Mouse (Mus musculus) ovary, adult 18-20 months (tissue): Measurements from ENCODE around the gene Cyp2t4.
A peak's percentile ranks its signal among the peaks of the same experiment; 100 is the strongest.

Experiments used
- DNase-seq: peaks from one replicate; pipeline ENCODE4 v3.0.0; 2022; ENCODE audit warnings: low spot score, mixed read lengths

Cyp2t4 gene

DNA sequence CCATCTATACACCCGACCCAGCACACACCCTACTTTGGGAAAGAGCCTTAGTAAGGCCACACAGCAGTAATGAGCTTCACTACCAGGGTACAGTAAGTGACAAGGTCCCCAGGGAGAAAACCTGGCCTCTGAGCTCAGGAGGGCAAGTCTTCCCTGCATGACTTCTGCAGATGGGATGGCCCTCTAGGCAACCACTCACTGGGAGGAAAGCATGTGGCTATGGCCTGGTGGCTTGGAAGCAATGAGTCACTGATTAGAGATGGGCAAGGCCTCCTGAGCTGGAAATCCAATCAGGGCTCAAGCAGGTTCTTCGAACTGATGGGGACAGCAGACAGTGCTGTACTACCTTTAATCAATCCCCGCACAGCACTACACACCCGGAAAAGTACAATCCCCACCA is 8.2 kb downstream of the Cyp2t4 start:
- no peak for DNase-seq

DNA sequence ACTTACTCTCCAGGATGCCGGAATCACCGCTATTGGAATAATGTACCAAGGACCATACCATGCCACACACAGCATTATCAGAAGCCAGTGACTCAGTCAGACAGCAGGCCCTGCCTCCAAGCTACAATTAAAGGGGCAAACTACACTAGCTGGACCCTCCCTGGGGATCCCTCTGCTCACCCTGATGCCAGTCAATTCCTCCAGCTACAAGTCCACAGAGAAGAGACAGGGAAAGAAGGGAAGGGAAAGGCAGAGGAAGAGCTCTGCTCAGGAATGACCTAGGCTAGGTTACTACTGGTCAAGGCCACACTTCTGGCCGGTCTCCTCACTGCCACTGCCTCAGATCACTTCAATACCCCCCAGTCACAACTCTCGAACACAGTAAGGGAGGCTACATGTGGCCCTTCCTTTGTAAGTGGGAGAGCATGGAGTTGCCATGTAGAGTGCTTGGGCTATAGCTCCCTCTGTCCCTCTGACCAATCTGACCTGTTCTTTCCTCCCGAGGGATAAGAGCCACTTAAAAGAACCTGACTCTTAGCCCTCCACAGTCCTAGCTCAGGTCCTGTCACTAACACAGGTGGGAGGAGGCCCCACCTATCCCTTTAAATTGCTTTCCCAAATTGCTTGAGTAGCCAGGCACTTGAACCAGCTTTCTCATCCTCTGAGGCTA is 9.4 kb downstream of the Cyp2t4 start:
- no peak for DNase-seq

DNA sequence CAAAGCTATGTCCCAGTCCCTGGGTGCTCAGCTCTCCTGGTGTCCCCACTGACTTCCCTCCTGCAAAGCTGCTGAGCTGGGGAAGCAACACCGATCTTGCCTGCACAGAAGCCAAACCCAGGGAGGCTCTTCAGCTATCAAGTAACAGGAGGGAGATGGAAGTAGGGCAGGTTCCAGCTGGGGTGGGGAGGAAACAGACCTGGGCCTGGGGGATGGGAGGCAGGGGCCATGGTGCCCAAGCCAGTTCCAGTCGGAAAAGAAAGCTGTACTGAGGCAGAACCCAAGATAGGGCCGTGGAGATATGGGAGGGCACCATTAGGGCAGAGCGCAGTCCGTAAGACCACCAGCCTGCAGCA is 9.9 kb downstream of the Cyp2t4 start:
- DNase-seq: no peak

DNA sequence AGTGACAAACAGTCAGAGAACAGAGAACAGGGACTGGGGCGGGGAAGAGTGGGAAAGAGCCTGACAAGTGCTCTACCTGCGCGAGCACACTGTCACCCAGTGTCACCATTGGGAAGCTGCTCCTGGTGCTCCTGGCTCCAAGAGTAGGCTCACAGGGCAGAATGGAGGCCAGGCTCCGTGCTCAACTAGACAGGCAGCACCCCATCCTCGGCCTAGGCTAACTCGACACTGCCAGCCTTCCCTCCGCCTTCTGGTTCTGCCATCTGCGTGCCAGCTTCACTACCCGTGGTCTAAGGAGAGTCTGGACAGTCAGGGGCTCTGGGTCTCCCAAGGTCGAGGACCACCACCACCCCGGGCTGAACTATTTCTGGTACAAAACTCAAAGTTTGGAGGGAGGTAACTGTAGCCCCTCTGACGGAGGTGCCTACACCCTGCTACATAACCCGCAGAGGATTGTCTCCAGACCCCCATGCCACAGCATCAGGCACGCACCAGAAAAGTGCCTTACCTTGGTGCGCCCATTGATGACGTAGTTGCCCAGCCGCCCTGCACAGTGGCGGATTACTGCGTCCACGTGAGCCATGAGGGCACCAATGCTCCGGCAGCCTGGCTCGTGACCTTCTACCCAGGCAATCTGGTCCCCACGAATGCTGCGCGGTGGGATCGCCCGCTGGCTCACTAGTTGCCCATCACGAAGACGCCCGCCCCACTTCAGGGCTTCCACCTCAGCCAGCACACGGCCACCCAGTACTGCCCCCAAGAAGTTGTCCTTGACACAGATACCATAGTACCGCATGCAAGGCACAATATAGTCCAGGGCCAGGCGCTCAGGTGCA is 10.8 kb downstream of the Cyp2t4 start:
- no peak for DNase-seq

DNA sequence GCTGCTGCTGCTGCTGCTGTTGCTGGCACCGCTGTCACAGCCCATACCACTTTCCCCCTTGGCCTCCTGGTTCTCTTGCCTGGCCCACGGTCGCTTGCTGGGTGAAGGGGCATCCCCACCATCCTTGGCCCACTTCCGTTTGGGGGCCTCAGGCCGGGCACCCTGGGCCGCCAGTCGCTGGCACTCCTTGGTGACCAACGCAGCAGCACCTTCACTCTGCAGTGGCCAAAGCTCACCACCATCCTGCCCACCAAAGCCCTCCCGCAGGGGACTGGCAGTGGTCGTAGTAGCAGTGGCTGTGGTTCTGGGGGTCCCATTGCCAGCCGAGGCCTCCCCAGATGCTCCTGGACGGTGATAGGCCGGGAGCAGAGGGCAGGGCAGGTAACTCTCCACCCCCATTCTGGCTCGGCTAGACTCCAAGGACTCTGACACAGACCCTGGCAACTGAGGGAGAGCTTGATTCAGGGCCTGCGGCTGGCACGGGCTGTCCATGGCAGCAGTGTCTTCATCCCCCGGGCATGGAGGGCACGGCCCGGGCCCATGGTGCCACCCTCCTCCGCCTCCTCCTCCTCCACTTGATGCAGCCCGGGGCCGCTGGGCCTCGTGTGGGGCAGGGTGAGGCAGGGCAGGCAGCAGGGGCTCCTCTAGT is 11.6 kb downstream of the Cyp2t4 start:
- peak; percentile 45 for DNase-seq

DNA sequence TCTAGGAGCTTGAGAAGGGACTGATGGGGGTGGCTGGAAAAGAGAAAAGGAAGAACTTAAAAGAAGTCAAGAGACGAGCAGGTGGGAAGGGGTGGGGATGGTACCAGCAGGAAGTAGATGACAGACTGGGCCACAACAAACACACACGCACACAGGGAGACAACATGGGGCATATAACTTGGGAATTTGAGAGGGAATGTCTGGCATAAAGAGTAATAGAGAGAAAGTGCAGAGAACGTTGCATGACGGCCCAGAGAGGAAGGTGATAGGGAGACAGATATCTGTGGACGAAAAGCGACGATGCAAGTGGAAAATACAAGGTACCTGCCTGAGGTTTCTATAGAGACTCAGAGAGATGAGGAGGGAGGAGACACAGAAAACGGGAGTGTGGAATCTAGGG is 12.2 kb downstream of the Cyp2t4 start:
- no peak for DNase-seq

DNA sequence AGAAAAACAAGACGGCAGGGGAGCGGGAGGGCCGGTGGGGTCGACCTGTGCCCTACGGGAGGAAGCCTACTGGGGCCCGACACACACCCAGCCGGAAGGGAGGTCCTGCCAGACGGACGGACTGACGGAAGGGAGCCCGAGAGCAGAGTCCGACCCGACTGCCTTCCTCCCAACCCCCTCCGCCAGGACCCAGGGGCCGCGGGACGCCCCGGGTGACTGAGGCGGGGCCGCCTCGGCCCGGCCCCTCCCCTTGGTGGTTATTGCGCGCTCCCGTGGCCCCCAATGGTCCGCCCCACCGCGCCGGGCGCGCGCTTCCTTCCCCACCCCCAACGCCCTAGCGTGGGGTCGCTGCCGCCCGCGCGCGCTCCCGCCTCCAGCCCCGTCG is 12.7 kb downstream of the Cyp2t4 start:
- peak; percentile 79 for DNase-seq

DNA sequence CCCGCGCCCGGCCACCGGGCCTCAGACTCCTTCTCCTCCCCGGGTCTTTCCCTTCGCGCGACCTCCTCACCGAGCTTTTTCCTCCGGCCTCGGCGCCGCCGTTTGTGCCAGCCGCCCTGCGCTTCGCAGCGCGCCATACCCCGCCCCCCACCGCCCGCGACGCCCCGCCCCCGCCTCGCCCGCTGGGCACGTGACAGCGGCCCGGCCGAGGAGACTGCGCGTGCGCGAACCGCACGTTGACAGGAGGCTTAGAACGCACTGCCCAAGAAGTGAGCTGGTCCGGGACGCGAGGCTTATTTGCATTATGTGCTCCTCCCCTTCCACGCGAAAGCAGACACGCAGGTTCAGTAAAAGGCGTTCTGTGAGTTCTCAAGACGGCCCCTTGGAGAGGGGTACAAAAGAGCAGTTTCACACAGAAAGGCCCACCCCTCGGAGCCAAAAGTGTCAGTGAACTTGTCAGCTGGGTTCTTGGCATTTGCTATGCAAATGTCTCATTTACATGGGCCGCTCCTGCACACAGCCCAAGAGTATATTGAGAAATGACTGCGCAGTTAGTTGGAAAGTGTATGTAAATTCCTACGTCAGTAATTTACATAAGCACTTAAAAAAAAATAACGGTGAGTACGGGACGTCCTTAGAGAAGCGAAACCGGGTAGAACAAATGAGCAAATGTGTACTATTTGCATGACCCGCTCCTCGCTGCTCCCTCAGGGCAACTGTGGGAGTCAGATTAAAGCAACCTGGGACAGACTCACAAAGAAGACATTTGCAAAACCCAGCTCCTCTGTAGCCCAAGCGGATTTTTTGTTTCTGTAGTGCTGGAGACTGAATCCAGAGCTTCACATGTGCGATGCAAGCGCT is 13.3 kb downstream of the Cyp2t4 start, which contains the start of gene Egln2:
Egln2 (minus strand) TSS at position 189 of the 861 bp plus-strand sequence.
- peak; percentile 92 for DNase-seq

DNA sequence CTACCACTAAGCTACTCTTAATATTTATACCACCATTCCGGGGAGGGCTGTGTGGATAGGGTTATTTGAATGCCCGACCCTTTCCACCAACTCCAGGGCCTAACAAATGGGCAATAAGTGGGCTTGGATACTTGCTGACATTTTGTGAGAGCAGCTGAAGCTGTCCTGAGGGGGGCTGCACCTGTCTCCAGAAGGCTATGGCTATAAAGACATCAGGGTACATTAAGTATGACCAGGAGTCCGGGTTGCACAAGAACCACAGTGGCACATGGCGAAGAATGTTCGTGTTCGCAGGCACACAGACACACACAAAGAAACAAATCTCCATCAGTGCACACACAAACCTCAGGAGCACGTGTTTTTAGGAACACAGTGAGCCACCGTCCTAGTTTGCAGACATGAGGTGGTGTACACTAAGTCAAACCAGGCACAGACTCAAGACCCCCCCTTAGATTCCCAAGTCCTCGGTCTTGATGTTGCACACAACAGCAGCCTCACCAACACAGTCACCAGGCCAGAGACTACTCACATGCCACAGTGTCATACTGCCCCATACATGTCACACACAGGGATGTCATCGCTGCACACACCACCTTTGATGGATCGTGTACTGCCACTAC is 14.1 kb downstream of the Cyp2t4 start:
- DNase-seq: no peak

DNA sequence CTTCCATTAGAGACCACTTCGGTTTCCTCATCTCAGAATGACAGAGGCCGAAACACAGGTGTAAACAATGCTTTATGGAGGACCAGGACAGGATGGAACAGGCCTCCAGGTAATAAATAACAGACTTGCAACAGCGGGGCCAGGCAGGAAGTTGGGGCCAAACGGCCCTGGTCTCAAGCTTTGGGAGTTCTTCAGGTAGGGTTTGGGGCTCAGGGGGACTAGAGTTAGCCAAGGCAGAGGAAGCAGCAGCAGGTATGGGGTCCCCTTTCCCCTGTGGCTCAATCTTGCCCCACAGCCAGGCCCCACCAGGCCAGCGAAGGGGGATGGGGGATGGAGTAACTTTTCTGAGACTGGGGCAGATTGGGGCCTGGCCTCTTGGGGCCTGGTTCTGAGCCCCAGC is 14.9 kb downstream of the Cyp2t4 start:
- no peak for DNase-seq

DNA sequence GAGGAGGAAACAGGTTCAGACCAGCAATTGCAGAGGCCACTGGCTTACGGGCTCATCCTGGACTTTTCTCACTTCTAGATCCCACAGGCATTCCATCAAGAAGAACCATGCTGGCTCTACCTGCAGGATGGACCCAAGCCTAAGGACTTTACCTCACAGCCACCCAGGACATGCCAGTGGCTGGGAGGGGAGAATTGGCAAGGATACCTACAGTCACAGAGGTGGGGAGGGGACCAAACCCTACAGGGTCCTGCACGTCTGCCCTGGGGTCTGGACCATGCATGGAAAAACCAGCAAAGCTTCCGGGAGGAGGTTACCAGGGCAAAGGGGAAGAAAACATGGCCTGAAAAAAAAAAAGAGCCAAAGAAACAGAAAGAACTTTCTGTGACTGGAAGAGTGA is 17.5 kb downstream of the Cyp2t4 start:
- DNase-seq: no peak

DNA sequence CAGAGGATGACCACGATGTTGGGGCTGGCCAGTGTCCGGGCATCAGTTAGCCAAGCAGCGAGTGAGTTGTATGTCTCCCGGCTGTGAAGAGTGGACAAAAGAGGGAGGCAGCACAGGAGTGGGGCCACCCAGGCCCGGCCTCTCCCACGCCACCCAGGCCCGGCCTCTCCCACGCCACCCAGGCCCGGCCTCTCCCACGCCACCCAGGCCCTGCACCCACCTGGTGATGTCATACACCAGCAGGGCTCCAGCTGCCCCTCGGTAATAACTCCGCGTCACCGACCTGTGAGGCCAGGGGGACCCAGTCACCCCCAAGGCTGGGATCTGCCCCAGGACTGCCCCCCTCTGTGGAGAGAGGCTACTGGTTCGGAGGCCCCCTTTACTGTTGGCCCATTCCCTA is 21.0 kb downstream of the Cyp2t4 start:
- DNase-seq: no peak

DNA sequence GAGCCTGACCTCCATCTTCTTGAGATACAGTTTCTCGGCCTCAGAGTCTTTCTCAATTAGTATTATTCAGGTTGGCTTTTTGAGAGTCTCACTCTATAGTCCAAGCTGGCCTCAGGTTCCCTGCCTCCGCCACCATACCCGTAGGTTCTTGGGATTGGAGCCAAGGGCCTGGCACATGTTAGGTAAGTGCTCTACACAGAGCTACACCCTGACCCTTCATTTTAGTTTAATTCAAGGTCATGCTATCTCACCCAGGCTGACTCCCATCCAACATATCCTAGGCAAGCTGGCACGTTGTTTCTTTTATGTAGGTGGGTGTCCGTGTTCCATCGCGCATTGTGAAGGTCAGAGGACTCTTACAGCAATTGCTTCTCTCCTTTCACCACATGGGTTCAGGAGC is 21.4 kb downstream of the Cyp2t4 start:
- DNase-seq: no peak

DNA sequence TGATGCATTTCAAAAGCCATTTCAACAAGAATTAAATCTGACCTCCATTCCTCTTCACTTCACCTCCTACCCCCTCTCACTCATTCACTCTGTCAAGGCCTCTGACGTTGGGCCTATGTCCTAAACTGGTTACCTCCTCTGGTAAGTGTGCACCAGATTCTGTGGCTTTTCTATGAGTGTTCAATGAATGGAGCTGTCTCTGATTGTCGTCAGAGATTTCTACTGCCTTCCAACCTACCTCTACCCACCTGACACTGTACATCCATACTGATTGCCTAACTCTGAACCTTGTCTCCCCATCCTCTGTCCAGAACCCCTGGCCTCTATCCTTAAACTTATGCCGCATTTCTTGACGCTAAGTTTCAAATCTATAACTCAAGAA is 24.4 kb downstream of the Cyp2t4 start:
- no peak for DNase-seq

DNA sequence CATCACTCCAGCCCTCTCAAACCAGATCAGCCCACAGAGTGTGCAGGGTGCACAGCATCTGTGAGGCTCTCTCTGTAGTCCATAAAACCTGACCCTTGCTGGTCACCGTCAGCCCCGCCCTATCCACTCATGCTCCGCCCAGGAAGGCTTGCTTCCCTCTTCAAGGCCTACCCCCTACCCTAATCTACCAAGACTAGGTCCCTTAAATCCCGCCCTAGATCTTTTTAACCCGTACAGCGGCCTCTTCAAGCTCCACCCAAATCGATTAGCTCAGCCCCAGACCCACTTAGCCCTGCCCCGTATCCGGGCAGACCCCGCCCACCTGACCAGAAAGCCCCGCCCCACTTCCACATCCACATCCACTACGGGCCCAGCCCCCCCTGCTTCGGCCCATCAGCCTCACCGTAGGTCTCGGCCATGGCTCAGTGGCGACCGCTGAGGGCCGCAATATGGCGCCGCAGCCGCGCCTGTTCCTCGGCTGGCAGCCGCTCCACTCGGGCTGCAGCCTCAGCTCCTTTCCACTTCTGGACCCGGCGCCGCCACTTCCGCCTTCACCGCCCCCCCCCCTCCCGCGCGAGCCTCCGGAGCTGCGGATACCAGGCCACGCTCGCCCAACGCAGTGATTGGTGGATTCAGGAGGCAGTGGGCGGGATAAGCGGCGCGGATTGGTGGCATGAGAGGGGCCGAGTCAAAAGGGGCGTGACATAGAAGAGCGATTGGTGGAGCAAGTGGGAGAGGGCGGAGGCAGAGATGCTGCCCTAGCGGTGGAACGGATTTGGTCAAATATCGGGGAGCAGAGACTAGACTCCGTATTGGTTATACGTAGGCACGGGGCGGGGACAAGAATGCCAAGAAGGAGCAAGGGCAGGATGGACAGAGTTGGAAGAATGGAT is 25.1 kb downstream of the Cyp2t4 start, which contains the start of gene Rab4b:
Rab4b (minus strand) TSS at position 573 of the 893 bp plus-strand sequence.
- peak; percentile 100 for DNase-seq

DNA sequence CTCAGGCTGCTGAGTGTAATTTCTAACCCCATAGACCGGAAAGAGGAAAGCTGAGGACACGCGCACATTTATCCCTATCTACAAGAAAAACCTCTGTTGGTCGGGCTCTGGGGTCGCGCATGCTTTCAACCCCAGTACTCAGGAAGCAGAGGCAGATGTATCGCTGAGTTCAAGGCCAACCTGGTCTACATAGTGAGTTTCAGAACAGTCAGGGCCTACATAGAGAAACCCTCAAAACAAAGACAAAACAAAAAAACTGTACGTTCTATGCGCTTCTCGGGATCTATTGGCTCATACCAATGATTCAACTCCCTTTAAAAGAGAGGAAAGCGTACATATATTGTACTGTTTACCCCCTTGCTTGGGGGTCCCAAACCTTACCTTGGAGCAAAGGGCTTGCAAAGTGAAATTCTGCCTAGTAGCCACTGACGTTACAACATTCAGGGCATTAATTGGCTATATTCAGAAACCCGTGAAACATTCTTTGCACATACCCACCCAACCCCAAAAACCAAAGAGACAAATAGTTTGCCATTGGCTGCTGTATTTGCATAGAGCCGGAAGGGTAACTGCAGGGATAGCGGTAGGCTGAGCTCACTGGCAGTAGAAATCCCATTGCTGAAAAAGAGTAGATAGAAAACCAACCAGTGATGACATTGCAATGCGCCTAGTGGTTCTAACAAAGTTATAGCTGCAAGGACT is 25.9 kb downstream of the Cyp2t4 start:
- no peak for DNase-seq

DNA sequence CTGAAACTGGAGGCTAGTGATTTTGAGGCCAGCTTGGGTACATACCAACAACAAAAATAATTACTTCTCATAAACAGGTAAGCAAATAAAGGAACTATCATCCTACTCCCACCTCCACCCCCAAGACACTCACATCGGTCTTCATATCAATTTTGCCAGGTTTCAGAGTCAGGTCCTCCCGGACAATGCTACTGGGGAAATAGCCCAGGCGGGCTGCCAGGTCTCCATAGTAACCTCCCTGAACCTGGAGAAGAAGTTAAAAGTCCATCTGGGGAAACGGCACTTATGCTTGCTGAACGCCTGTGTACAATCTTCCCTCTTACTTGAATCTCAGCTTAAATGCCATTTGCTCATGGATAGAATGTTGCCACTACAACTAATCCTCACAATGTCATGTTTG is 26.5 kb downstream of the Cyp2t4 start:
- no peak for DNase-seq

DNA sequence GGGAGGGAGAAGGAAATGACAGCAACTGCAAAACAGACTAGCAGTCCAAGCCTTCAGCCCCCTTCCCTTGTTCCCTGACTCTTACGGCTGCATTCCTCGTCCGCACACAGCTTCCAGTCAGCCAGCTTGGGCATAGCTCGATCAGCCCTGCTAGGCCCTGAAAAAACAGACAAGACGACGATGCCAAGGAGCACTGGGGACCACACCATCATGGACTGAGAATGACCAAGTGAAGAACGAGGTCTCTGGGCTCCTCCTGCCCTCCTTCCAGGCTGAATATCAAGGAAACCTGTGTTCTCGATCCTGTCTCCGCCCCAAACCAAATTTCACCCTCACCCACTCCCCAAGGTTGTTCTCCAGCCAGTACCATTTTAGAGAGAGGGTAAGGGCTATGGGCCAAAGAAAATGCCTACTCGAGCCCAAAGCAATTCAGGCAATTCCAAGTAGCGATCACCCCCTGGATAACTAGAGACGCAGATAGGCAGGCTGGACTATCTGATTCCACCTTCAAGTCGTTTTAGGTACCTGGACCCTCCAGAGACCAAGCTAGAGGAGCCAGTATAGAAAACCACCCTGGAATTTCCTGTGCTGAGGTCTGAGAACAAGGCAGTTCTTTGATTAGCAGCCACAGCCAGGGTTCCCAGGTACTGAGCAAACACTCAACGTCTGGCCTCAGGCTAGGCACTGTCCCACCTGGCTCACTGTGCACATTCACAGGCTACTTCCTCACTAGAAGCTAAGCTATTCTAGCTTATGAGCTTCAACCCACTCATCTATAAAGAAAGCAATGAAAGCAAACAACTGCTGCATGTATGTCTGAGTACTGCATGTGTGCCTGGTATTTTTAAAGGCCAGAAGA is 27.6 kb downstream of the Cyp2t4 start, which contains the start of the genes Gm21983 and Mia:
Gm21983 (minus strand) TSS at position 250 of the 859 bp plus-strand sequence.
Mia (minus strand) TSS at position 321 of the 859 bp plus-strand sequence.
- no peak for DNase-seq

DNA sequence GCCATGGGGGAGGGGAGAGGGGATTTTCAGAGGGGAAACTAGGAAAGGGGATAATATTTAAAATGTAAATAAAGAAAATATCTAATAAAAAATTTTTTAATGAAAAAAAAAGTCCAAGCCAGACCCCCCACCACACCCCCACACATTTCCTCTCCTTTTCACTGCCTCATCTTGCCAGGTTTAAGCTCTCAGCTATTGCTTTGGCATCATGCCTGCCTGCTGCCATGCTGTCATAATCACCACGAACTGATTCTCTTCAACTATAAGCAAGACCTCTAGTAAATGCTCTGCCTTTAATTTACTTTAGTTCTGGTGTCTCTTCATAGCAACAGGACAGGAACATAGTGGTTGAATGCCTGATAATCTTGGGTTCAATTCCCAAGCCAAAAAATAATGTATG is 29.0 kb downstream of the Cyp2t4 start:
- DNase-seq: no peak
